Mouse (Mus musculus): Measurements from ENCODE around the gene Fkbp3. TPM values are rescaled to one million over a fixed set of nuclear protein-coding genes. Genes with fewer than 3 reads are reported as not detected.

Fkbp3 gene
- polyA plus RNA-seq, 1 experiment from 2014 or later = 721 TPM

DNA sequence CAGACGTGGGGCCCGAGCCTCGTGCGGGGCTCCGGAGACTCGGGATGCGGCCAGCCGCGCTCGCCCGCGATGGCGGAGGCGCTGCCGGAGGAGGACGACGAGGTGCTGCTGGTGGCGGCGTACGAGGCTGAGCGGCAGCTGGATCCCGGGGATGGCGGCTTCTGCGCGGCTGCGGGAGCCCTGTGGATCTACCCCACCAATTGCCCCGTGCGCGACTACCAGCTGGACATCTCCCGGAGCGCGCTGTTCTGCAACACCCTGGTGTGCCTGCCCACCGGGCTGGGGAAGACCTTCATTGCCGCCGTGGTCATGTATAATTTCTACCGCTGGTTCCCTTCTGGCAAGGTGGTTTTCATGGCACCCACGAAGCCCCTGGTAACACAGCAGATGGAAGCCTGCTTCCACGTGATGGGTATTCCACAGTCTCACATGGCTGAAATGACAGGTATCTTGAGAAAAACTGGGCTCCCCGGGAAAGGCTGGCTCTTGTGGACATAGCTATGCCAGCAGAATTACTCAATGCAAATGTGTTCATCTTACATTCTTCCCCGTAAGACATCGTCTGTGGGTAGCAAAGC lies 2.0 kb upstream of the Fkbp3 start:
- Histone ChIP-seq H3K4me1 (replicated peaks; ENCODE audit: control insufficient read depth, insufficient read depth, low read length) (0 out of 2 replicates have a peak, but pooled peaks cover 6% of the 10 kb centered on the region), H3K9me3 (ENCODE audit: control insufficient read depth, low read length) (no peaks in the 10 kb centered on the region), H3K36me3 (ENCODE audit: control insufficient read depth, insufficient read depth, low read length) (no peaks in the 10 kb centered on the region), H3K27ac (ENCODE audit: low read depth, low read length) (peak overlapping the region; percentile 51; the same call in 1 of the 2 replicates), H3K9ac (ENCODE audit: low read length) (peak overlapping the region; percentile 80), H3K4me3 (ENCODE audit: low read depth, low read length) (peak overlapping the region; percentile 87), H3K27me3 (ENCODE audit: control insufficient read depth, insufficient read depth, low read length) (no peaks in the 10 kb centered on the region), H3K4me2 (ENCODE audit: low read depth, low read length, severe bottlenecking) (peak overlapping the region; percentile 67)
- WGBS = under 1% methylated on average over 36 of the region's 41 CpGs
- no peak for ATAC-seq (replicated peaks; ENCODE audit: low FRiP score)
- no peak for DNase-seq (ENCODE audit: low spot score)

GRCm38 (mm10) chr12:65075085-65075732 lies 1.4 kb upstream of the Fkbp3 start, which contains the start of gene Fancm:
Gene Fancm, plus strand, starts transcription at chr12:65075603.
- Histone ChIP-seq H3K27ac (ENCODE audit: low read depth, low read length) (peak within 1 kb of the TSS; percentile 51; the same call in 1 of the 2 replicates), H3K4me1 (replicated peaks; ENCODE audit: control insufficient read depth, insufficient read depth, low read length) (0 out of 2 replicates have a peak, but pooled peaks cover 6% of the 10 kb centered on the region), H3K4me3 (ENCODE audit: low read depth, low read length) (peak within 1 kb of the TSS; percentile 87), H3K4me2 (ENCODE audit: low read depth, low read length, severe bottlenecking) (peak within 1 kb of the TSS; percentile 67), H3K36me3 (ENCODE audit: control insufficient read depth, insufficient read depth, low read length) (no peaks in the 10 kb centered on the region), H3K27me3 (ENCODE audit: control insufficient read depth, insufficient read depth, low read length) (no peaks in the 10 kb centered on the region), H3K9me3 (ENCODE audit: control insufficient read depth, low read length) (no peaks in the 10 kb centered on the region), H3K9ac (ENCODE audit: low read length) (peak within 1 kb of the TSS; percentile 80)
- ATAC-seq (replicated peaks; ENCODE audit: low FRiP score) = peak; percentile 42
- peak; percentile 91 for DNase-seq (ENCODE audit: low spot score)
- WGBS = 2% methylated on average over 39 of the region's 39 CpGs

GRCm38 (mm10) chr12:65074651-65075050 lies 844 bp upstream of the Fkbp3 start:
- H3K9ac ChIP-seq (ENCODE audit: low read length) = no peak overlapping the region
- WGBS = 45% methylated on average over 7 of the region's 7 CpGs
- H3K4me1 ChIP-seq (replicated peaks; ENCODE audit: control insufficient read depth, insufficient read depth, low read length) = 0 out of 2 replicates have a peak, but pooled peaks cover 6% of the 10 kb centered on the region
- H3K36me3 ChIP-seq (ENCODE audit: control insufficient read depth, insufficient read depth, low read length) = no peaks in the 10 kb centered on the region
- ATAC-seq (replicated peaks; ENCODE audit: low FRiP score) (no peak), DNase-seq (ENCODE audit: low spot score) (no peak)
- no peaks in the 10 kb centered on the region for H3K27me3 ChIP-seq (ENCODE audit: control insufficient read depth, insufficient read depth, low read length)
- peak overlapping the region; percentile 67 for H3K4me2 ChIP-seq (ENCODE audit: low read depth, low read length, severe bottlenecking)
- no peak overlapping the region for H3K27ac ChIP-seq (ENCODE audit: low read depth, low read length)
- H3K9me3 ChIP-seq (ENCODE audit: control insufficient read depth, low read length) = no peaks in the 10 kb centered on the region
- H3K4me3 ChIP-seq (ENCODE audit: low read depth, low read length) = peak overlapping the region; percentile 87

- H3K27ac ChIP-seq (ENCODE audit: low read depth, low read length) = peak overlapping the region; percentile 77
- DNase-seq (ENCODE audit: low spot score) = no peak
- H3K9ac ChIP-seq (ENCODE audit: low read length) = peak overlapping the region; percentile 94
- 0 out of 2 replicates have a peak, but pooled peaks cover 6% of the 10 kb centered on the region for H3K4me1 ChIP-seq (replicated peaks; ENCODE audit: control insufficient read depth, insufficient read depth, low read length)
- WGBS = 4% methylated on average over 21 of the region's 21 CpGs
- no peaks in the 10 kb centered on the region for H3K27me3 ChIP-seq (ENCODE audit: control insufficient read depth, insufficient read depth, low read length)
- H3K4me2 ChIP-seq (ENCODE audit: low read depth, low read length, severe bottlenecking) = peak overlapping the region; percentile 67
- H3K9me3 ChIP-seq (ENCODE audit: control insufficient read depth, low read length) = no peaks in the 10 kb centered on the region
- H3K4me3 ChIP-seq (ENCODE audit: low read depth, low read length) = peak overlapping the region; percentile 79
- H3K36me3 ChIP-seq (ENCODE audit: control insufficient read depth, insufficient read depth, low read length) = peaks cover 4% of the 10 kb centered on the region; the same call in 1 of the 2 replicates
- peak; percentile 78 for ATAC-seq (replicated peaks; ENCODE audit: low FRiP score)
Observed at GRCm38 (mm10) chr12:65072911-65073610, 746 bp downstream of the Fkbp3 start.

- no peaks in the 10 kb centered on the region for H3K4me1 ChIP-seq (replicated peaks; ENCODE audit: control insufficient read depth, insufficient read depth, low read length)
- 87% methylated on average over 4 of the region's 4 CpGs for WGBS
- ATAC-seq (replicated peaks; ENCODE audit: low FRiP score) = no peak
- no peaks in the 10 kb centered on the region for H3K9me3 ChIP-seq (ENCODE audit: control insufficient read depth, low read length)
- no peaks in the 10 kb centered on the region for H3K27me3 ChIP-seq (ENCODE audit: control insufficient read depth, insufficient read depth, low read length)
- DNase-seq (ENCODE audit: low spot score) = no peak
- H3K9ac ChIP-seq (ENCODE audit: low read length) = no peak overlapping the region
- no peak overlapping the region for H3K4me2 ChIP-seq (ENCODE audit: low read depth, low read length, severe bottlenecking)
- H3K36me3 ChIP-seq (ENCODE audit: control insufficient read depth, insufficient read depth, low read length) = peaks cover 8% of the 10 kb centered on the region
- no peak overlapping the region for H3K4me3 ChIP-seq (ENCODE audit: low read depth, low read length)
- no peak overlapping the region for H3K27ac ChIP-seq (ENCODE audit: low read depth, low read length)
Observed at GRCm38 (mm10) chr12:65068409-65068808, 5.4 kb downstream of the Fkbp3 start.

DNA sequence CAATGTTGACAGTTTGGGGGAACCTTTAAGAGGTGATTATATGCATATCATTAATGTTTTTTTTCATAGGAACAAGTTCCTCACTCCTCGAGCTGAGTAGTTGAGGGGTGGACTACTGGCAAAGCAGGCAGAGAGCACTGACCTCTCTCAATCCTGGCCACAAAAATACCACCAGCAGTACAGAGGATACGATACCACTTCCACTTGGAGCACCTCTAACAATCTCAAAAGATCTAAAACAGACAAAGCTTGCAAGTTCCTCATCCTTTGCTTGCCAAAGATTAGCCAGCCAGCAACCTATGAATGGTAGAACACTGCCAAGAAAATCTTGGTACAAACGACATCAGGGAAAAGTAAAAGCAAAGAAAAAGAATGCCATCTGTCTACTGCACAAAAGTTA lies 7.6 kb downstream of the Fkbp3 start:
- no peaks in the 10 kb centered on the region for H3K9me3 ChIP-seq (ENCODE audit: control insufficient read depth, low read length)
- no peak overlapping the region for H3K4me2 ChIP-seq (ENCODE audit: low read depth, low read length, severe bottlenecking)
- peaks cover 8% of the 10 kb centered on the region for H3K36me3 ChIP-seq (ENCODE audit: control insufficient read depth, insufficient read depth, low read length)
- WGBS = 77% methylated on average over 3 of the region's 3 CpGs
- no peak overlapping the region for H3K4me3 ChIP-seq (ENCODE audit: low read depth, low read length)
- no peak for DNase-seq (ENCODE audit: low spot score)
- H3K4me1 ChIP-seq (replicated peaks; ENCODE audit: control insufficient read depth, insufficient read depth, low read length) = no peaks in the 10 kb centered on the region
- no peak overlapping the region for H3K27ac ChIP-seq (ENCODE audit: low read depth, low read length)
- H3K9ac ChIP-seq (ENCODE audit: low read length) = no peak overlapping the region
- H3K27me3 ChIP-seq (ENCODE audit: control insufficient read depth, insufficient read depth, low read length) = no peaks in the 10 kb centered on the region
- no peak for ATAC-seq (replicated peaks; ENCODE audit: low FRiP score)

- Histone ChIP-seq H3K36me3 (ENCODE audit: control insufficient read depth, insufficient read depth, low read length) (peaks cover 8% of the 10 kb centered on the region), H3K27me3 (ENCODE audit: control insufficient read depth, insufficient read depth, low read length) (no peaks in the 10 kb centered on the region), H3K4me3 (ENCODE audit: low read depth, low read length) (no peak overlapping the region), H3K4me2 (ENCODE audit: low read depth, low read length, severe bottlenecking) (no peak overlapping the region), H3K9ac (ENCODE audit: low read length) (no peak overlapping the region), H3K9me3 (ENCODE audit: control insufficient read depth, low read length) (no peaks in the 10 kb centered on the region), H3K27ac (ENCODE audit: low read depth, low read length) (no peak overlapping the region), H3K4me1 (replicated peaks; ENCODE audit: control insufficient read depth, insufficient read depth, low read length) (no peaks in the 10 kb centered on the region)
- ATAC-seq (replicated peaks; ENCODE audit: low FRiP score) = no peak
- DNase-seq (ENCODE audit: low spot score) = no peak
- WGBS = 88% methylated on average over 2 of the region's 2 CpGs
Observed at GRCm38 (mm10) chr12:65065241-65065640, 8.6 kb downstream of the Fkbp3 start.

DNA sequence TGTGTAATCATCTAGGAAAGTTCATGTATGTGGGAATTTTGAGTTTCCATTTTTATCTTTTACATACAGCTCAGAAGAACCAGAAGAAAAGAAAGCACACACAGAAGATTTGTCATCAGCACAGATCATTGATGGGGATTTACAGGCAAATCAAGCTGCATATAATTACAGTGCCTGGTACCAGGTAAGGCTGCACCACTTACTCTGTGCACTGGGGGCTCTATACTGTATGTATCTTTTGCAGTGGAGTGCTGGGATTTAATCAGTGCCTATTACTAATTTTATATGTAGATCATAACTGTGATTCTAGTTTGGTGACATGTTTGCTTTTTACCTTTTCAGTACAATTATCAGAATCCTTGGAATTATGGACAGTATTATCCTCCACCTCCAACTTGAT lies 12.7 kb downstream of the Fkbp3 start:
- Histone ChIP-seq H3K9me3 (ENCODE audit: control insufficient read depth, low read length) (no peaks in the 10 kb centered on the region), H3K27me3 (ENCODE audit: control insufficient read depth, insufficient read depth, low read length) (no peaks in the 10 kb centered on the region), H3K36me3 (ENCODE audit: control insufficient read depth, insufficient read depth, low read length) (peaks cover 4% of the 10 kb centered on the region; the same call in 1 of the 2 replicates), H3K27ac (ENCODE audit: low read depth, low read length) (no peak overlapping the region), H3K4me1 (replicated peaks; ENCODE audit: control insufficient read depth, insufficient read depth, low read length) (no peaks in the 10 kb centered on the region), H3K9ac (ENCODE audit: low read length) (no peak overlapping the region), H3K4me2 (ENCODE audit: low read depth, low read length, severe bottlenecking) (no peak overlapping the region), H3K4me3 (ENCODE audit: low read depth, low read length) (no peak overlapping the region)
- ATAC-seq (replicated peaks; ENCODE audit: low FRiP score) (no peak), DNase-seq (ENCODE audit: low spot score) (no peak)
